Mouse (Mus musculus): Measurements from ENCODE around the gene Abcc12.

DNA sequence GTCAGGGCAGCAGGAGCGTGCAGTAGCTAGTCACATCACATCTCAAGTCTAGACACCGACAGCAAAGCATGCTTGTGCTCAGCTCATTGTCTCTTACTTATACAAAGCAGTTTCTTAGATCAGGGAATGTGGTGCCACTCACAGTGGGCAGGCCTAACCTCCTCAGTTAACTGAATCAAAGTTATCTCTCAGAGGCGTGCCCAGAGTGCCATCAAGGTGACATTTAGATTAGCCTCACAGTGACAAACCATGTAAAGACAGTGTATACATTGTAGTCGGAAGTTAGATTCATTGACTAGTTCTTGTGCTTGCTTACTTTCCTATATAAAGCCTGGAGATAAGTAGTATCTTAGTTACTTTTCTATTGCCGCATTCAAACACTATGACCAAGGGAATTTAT is 49.7 kb upstream of the Abcc12 start:
- no peak for TF ChIP-seq CTCF (IDR thresholded peaks at IDR 0.05; ENCODE audit: low read depth, low read length)
- no peak for TF ChIP-seq POLR2A (IDR thresholded peaks at IDR 0.05; ENCODE audit: borderline replicate concordance, low read depth, low read length)
